Mouse (Mus musculus) MEL (cell line): ENCODE measurements around the gene Ttc21b. TPM values are rescaled to one million over a fixed set of nuclear protein-coding genes. Genes with fewer than 3 reads are reported as not detected.

Experiments
- DNase-seq: peaks from one replicate; pipeline ENCODE4 v3.0.0; 2011; ENCODE audit warnings: low read depth, low spot score
- H3K27ac ChIP-seq: 2 replicates; pipeline ENCODE4 v1.5.1; 2012; ENCODE audit warnings: low read depth, mild to moderate bottlenecking, control low read depth, low read length, moderate library complexity; ENCODE audit not compliant: control insufficient read depth
- H3K27me3 ChIP-seq, 2 experiments: fragments of 150-350 bp in 1 of 2; sonication (generic) in 1 of 2; 2 replicates each; pipeline ENCODE4 v1.6.1; 2012; ENCODE audit warnings: low read length in 2 of 2, mild to moderate bottlenecking in 2 of 2, improper control_type of control experiment in 1 of 2, moderate library complexity in 1 of 2; ENCODE audit not compliant: insufficient read depth in 2 of 2, control insufficient read depth in 1 of 2
- H3K36me3 ChIP-seq, 2 experiments: 2 replicates each; pipeline ENCODE4 v1.6.1; 2012 to 2014; ENCODE audit warnings: low read length in 2 of 2, improper control_type of control experiment in 1 of 2, inconsistent platforms in 1 of 2, mild to moderate bottlenecking in 1 of 2; ENCODE audit not compliant: insufficient read depth in 2 of 2, control insufficient read depth in 1 of 2
- H3K4me1 ChIP-seq, 2 experiments: fragments of 150-350 bp in 1 of 2; sonication (generic) in 1 of 2; 2 replicates each; pipeline ENCODE4 v1.6.1; 2012; ENCODE audit warnings: low read length in 2 of 2, improper control_type of control experiment in 1 of 2, mild to moderate bottlenecking in 1 of 2; ENCODE audit not compliant: insufficient read depth in 2 of 2, control insufficient read depth in 1 of 2
- H3K4me3 ChIP-seq, 2 experiments: fragments of 150-350 bp in 1 of 2; sonication (generic) in 1 of 2; 2 replicates each; pipeline ENCODE4 v1.5.1; 2012; ENCODE audit warnings: low read depth in 2 of 2, low read length in 2 of 2, mild to moderate bottlenecking in 2 of 2, moderate library complexity in 2 of 2, control low read depth in 1 of 2, improper control_type of control experiment in 1 of 2; ENCODE audit not compliant: control insufficient read depth in 1 of 2, insufficient read depth in 1 of 2
- H3K79me2 ChIP-seq: 2 replicates; pipeline ENCODE4 v1.6.1; 2012; ENCODE audit warnings: mild to moderate bottlenecking, low read length, moderate library complexity; ENCODE audit not compliant: control insufficient read depth, poor library complexity, insufficient read depth
- H3K9ac ChIP-seq: 2 replicates; pipeline ENCODE4 v1.6.1; 2012; ENCODE audit warnings: low read depth, mild to moderate bottlenecking, control low read depth, low read length, moderate library complexity; ENCODE audit not compliant: control insufficient read depth, poor library complexity, severe bottlenecking
- H3K9me3 ChIP-seq: fragments of 150-350 bp; sonication (generic); replicated peaks from 2 replicates; pipeline ENCODE4 v1.6.1; 2012; ENCODE audit warnings: mild to moderate bottlenecking, low read length, improper control_type of control experiment, moderate library complexity; ENCODE audit not compliant: insufficient read depth
- CHD1 ChIP-seq: IDR thresholded peaks from 2 replicates; pipeline ENCODE4 v1.6.1; 2012; ENCODE audit warnings: low read depth, mild to moderate bottlenecking, inconsistent platforms, low read length, improper control_type of control experiment
- CTCF ChIP-seq, 3 experiments: IDR thresholded peaks in 2 of 3; conservative IDR thresholded peaks in 1 of 3; 2 replicates each; pipeline ENCODE4 v1.5.1; 2011 to 2012; ENCODE audit warnings: low read length in 3 of 3, low read depth in 2 of 3, mild to moderate bottlenecking in 2 of 3, improper control_type of control experiment in 1 of 3, inconsistent platforms in 1 of 3, mixed read lengths in 1 of 3, moderate library complexity in 1 of 3; ENCODE audit not compliant: control insufficient read depth in 1 of 3, insufficient read depth in 1 of 3, poor library complexity in 1 of 3, severe bottlenecking in 1 of 3
- E2F4 ChIP-seq: IDR thresholded peaks from 2 replicates; pipeline ENCODE4 v1.6.1; 2011; ENCODE audit warnings: low read depth, low read length, improper control_type of control experiment, borderline replicate concordance
- ETS1 ChIP-seq: IDR thresholded peaks from 2 replicates; pipeline ENCODE4 v1.6.1; 2012; ENCODE audit warnings: low read depth, mild to moderate bottlenecking, inconsistent platforms, low read length, improper control_type of control experiment, moderate library complexity
- JUND ChIP-seq: IDR thresholded peaks from 2 replicates; pipeline ENCODE4 v1.6.1; 2011; ENCODE audit warnings: low read depth, mild to moderate bottlenecking, improper control_type of control experiment, low read length
- KAT2A ChIP-seq: conservative IDR thresholded peaks from 2 replicates; pipeline ENCODE4 v1.6.1; 2012; ENCODE audit warnings: low read depth, low read length, improper control_type of control experiment, inconsistent platforms
- MAX ChIP-seq: IDR thresholded peaks from 2 replicates; pipeline ENCODE4 v1.6.1; 2011; ENCODE audit warnings: low read length, improper control_type of control experiment
- MAZ ChIP-seq: IDR thresholded peaks from 2 replicates; pipeline ENCODE4 v1.6.1; 2012; ENCODE audit warnings: low read depth, mild to moderate bottlenecking, inconsistent platforms, low read length, improper control_type of control experiment
- NELFE ChIP-seq: IDR thresholded peaks from 2 replicates; pipeline ENCODE4 v1.6.1; 2011; ENCODE audit warnings: low read depth, low read length, improper control_type of control experiment
- SMC3 ChIP-seq: IDR thresholded peaks from 2 replicates; pipeline ENCODE4 v1.6.1; 2011; ENCODE audit warnings: low read depth, low read length, improper control_type of control experiment
- TAL1 ChIP-seq: IDR thresholded peaks from 2 replicates; pipeline ENCODE4 v1.6.1; 2012; ENCODE audit warnings: mild to moderate bottlenecking, inconsistent platforms, low read length, moderate library complexity, mixed read lengths
- TCF12 ChIP-seq: IDR thresholded peaks from 2 replicates; pipeline ENCODE4 v1.6.1; 2014; ENCODE audit warnings: low read depth, mild to moderate bottlenecking, inconsistent platforms, low read length, improper control_type of control experiment, moderate library complexity
- UBTF ChIP-seq: IDR thresholded peaks from 2 replicates; pipeline ENCODE4 v1.6.1; 2012; ENCODE audit warnings: low read depth, mild to moderate bottlenecking, inconsistent platforms, low read length, improper control_type of control experiment, moderate library complexity, borderline replicate concordance; ENCODE audit not compliant: insufficient read depth
- polyA plus RNA-seq, 2 experiments: library from polyadenylated mRNA; stranded (reverse) in 1 of 2; unstranded in 1 of 2; fragments of >175 nt in 1 of 2; fragments of >200 nt in 1 of 2; gene quantifications; 2 replicates each; pipeline versions ENCODE4 v1.2.1 to v1.2.4; 2012; ENCODE audit warnings: low replicate concordance in 2 of 2, low read depth in 1 of 2; ENCODE audit not compliant: insufficient read length in 2 of 2, insufficient read depth in 1 of 2, missing spikeins in 1 of 2
- total RNA-seq: library from RNA; depleted of rRNA; stranded (reverse); fragments of 300-350 nt; gene quantifications from 2 replicates; pipeline ENCODE4 v1.2.3, GENCODE M21; 2012

The Ttc21b gene
- total and polyA plus RNA-seq, 3 experiments, result not detected

GRCm38 (mm10) chr2:66146473-66146872 is 109.9 kb downstream of the Ttc21b start:
- H3K79me2 ChIP-seq, result no peaks in the 10 kb centered on the region
- no peak for TF ChIP-seq MAZ
- TF ChIP-seq ETS1, result no peak
- TF ChIP-seq JUND, result no peak
- no peak for TF ChIP-seq TAL1
- TF ChIP-seq TCF12, result no peak
- TF ChIP-seq, all 39 proteins: peak for 0
- no peaks in the 10 kb centered on the region for H3K4me1 ChIP-seq
- no peak overlapping the region for H3K9ac ChIP-seq
- no peaks in the 10 kb centered on the region for H3K9me3 ChIP-seq
- DNase-seq, result no peak
- H3K27me3 ChIP-seq, result no peaks in the 10 kb centered on the region
- no peak overlapping the region for H3K27ac ChIP-seq
- H3K4me3 ChIP-seq, result no peak overlapping the region
- no peaks in the 10 kb centered on the region for H3K36me3 ChIP-seq

DNA sequence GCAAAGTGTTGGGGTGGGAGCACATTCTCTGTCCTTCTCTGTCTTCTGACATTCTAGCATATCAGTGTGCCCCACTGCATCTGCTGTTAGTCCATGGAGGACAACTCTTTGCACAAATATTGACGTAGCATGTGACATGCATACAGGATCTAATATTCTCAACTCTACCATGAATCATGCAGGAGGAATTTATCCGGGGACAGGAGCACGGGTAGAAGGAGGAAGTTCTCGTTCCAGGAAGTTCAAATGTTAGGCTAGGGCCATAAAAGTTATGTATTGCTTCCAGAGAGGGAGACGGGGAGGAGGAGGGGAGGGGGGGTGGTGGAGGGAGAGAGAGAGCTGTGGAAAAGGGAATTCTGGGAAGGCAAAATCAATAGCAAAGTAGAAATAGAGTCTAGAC is 111.6 kb downstream of the Ttc21b start:
- no peaks in the 10 kb centered on the region for H3K27me3 ChIP-seq
- H3K79me2 ChIP-seq, result no peaks in the 10 kb centered on the region
- no peak overlapping the region for H3K4me3 ChIP-seq
- H3K9me3 ChIP-seq, result no peaks in the 10 kb centered on the region
- no peak overlapping the region for H3K27ac ChIP-seq
- DNase-seq, result no peak
- H3K4me1 ChIP-seq, result no peaks in the 10 kb centered on the region
- no peak for TF ChIP-seq SMC3
- TF ChIP-seq E2F4, result no peak
- TF ChIP-seq KAT2A, result no peak
- TF ChIP-seq UBTF, result no peak
- H3K36me3 ChIP-seq, result no peaks in the 10 kb centered on the region
- no peak overlapping the region for H3K9ac ChIP-seq

- Histone ChIP-seq H3K79me2 (no peaks in the 10 kb centered on the region), H3K9ac (no peak overlapping the region), H3K27ac (no peak overlapping the region), H3K36me3 (no peaks in the 10 kb centered on the region), H3K4me3 (no peak overlapping the region), H3K27me3 (no peaks in the 10 kb centered on the region), H3K9me3 (no peaks in the 10 kb centered on the region), H3K4me1 (no peaks in the 10 kb centered on the region)
- DNase-seq, result no peak
- TF ChIP-seq MAX (no peak), CTCF (IDR thresholded peaks at IDR 0.05 in 2 of 3, conservative IDR thresholded peaks at IDR 0.05 in 1 of 3; ENCODE audit: control insufficient read depth in 1 of 3, insufficient read depth in 1 of 3, low read depth in 2 of 3, low read length in 3 of 3, poor library complexity in 1 of 3, severe bottlenecking in 1 of 3) (no peak), CHD1 (no peak), TAL1 (no peak), UBTF (no peak), ETS1 (no peak), TCF12 (no peak), NELFE (no peak)
These were observed 113.1 kb downstream of the Ttc21b start for GRCm38 (mm10) chr2:66143284-66143683.
